Comparison of ENCODE assay signal across 8 mouse cellular contexts in the genomic region with DNA sequence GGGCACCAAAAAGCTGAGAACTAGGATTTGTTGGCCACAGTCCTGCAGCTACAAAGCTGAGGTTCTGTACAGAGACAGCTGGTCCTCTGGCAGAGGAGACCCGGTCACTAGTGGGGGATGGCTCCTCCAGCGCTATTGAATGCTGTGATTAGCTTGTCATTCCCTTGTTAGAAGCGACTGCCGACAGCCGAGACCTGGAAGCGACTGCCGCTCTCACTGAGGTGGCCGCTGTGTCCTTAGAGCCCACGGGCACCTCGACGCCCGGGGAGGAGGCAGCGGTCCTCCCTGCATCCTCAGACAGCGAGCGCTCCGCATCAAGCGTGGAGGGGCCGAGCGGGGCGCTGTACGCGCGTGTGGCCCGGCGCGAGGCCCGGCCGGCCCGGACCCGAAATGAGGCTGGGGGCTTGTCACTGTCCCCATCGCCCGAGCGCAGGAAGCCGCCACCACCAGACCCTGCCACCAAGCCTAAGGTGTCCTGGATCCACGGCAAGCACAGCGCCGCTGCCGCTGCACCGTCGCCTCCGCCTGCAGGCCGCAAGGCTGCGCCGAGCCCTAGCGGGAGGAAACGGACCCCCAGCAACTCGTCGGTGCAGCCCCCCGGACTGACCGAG. TPM values are rescaled to one million over a fixed set of nuclear protein-coding genes. Genes with fewer than 3 reads are reported as not detected.
DNase-seq lines count a peak whose midpoint lies in the region; ATAC-seq lines count a peak whose summit lies in the region.

No protein-coding gene starts in this region.

- no peak for DNase-seq in heart, adult 9 months (ENCODE audit: low spot score in 2 of 2)
- DNase-seq in cerebellum, postnatal 36 days, result peak; percentile 38 to 50
- DNase-seq in hindbrain, embryonic 14.5 days (ENCODE audit: low spot score), result peak; percentile 36
- DNase-seq in lung, postnatal 4 days, result peak; percentile 38 to 73
- DNase-seq in spleen, postnatal 36 days (ENCODE audit: low spot score in 2 of 2), result no peak
- no peak for DNase-seq in urinary bladder, adult 18-20 months (ENCODE audit: low spot score in 2 of 2)

- no peak for ATAC-seq in heart, embryonic 11.5 days (replicated peaks; ENCODE audit: insufficient number of reproducible peaks, low FRiP score, low TSS enrichment)
- peak; percentile 1 for ATAC-seq in CD4-positive, CD25-positive, alpha-beta regulatory T cell, adult 4 months
- peak; percentile 25 for ATAC-seq in hindbrain, embryonic 14.5 days (ENCODE audit: low FRiP score)

- peaks cover 57% of the 10 kb centered on the region for H3K4me1 ChIP-seq in heart, embryonic 11.5 days (ENCODE audit: control insufficient read depth, insufficient read depth, low read length)
- peaks cover 47% of the 10 kb centered on the region for H3K4me1 ChIP-seq in hindbrain, embryonic 14.5 days (replicated peaks; ENCODE audit: control insufficient read depth, insufficient read depth, low read length)

- no peaks in the 10 kb centered on the region for H3K36me3 ChIP-seq in heart, embryonic 11.5 days (ENCODE audit: control insufficient read depth, insufficient read depth, low read length)
- H3K36me3 ChIP-seq in hindbrain, embryonic 14.5 days (replicated peaks; ENCODE audit: control insufficient read depth, insufficient read depth), result no peaks in the 10 kb centered on the region

- WGBS in heart, embryonic 11.5 days (ENCODE audit: insufficient replicate concordance), result 7% methylated on average over 47 of the region's 50 CpGs
- WGBS in hindbrain, embryonic 14.5 days, result 3% methylated on average over 48 of the region's 50 CpGs

- H3K9ac ChIP-seq in heart, embryonic 11.5 days (ENCODE audit: low read depth, low read length), result peak overlapping the region; percentile 79
- H3K9ac ChIP-seq in hindbrain, embryonic 14.5 days, result peak overlapping the region; percentile 92

- H3K9me3 ChIP-seq in heart, embryonic 11.5 days (replicated peaks; ENCODE audit: control insufficient read depth, low read length), result no peaks in the 10 kb centered on the region
- no peaks in the 10 kb centered on the region for H3K9me3 ChIP-seq in hindbrain, embryonic 14.5 days (ENCODE audit: control insufficient read depth, low read length)

- H3K4me3 ChIP-seq in heart, embryonic 11.5 days (ENCODE audit: low read depth, low read length), result peak overlapping the region; percentile 49
- peak overlapping the region; percentile 67 for H3K4me3 ChIP-seq in hindbrain, embryonic 14.5 days (replicated peaks; ENCODE audit: low read length)

- H3K27ac ChIP-seq in heart, embryonic 11.5 days (ENCODE audit: low read depth, low read length), result no peak overlapping the region; the same call in 1 of the 2 replicates
- peak overlapping the region; percentile 81 for H3K27ac ChIP-seq in hindbrain, embryonic 14.5 days

- peak overlapping the region; percentile 94 for H3K4me2 ChIP-seq in heart, embryonic 11.5 days
- H3K4me2 ChIP-seq in hindbrain, embryonic 14.5 days (replicated peaks), result peak overlapping the region; percentile 98

- peaks cover 60% of the 10 kb centered on the region for H3K27me3 ChIP-seq in heart, embryonic 11.5 days (ENCODE audit: control insufficient read depth, insufficient read depth, low read length)
- peaks cover 51% of the 10 kb centered on the region for H3K27me3 ChIP-seq in hindbrain, embryonic 14.5 days (ENCODE audit: control insufficient read depth, insufficient read depth, low read length)

RNA-seq across cellular contexts. Expression of a gene that starts 9.6 kb away (rescaled TPM):
- 7.2 and 9.6 TPM in 2 replicates for polyA plus RNA-seq in heart, embryonic 11.5 days (2014; fragmentation: Nextera tagmentation; extraction: Ambion mirVana)
- polyA plus RNA-seq in CD4-positive, CD25-positive, alpha-beta regulatory T cell, adult 4 months (2017; shearing (Covaris generic)), result not detected
- polyA plus RNA-seq in hindbrain, embryonic 14.5 days (2014; fragmentation: Nextera tagmentation; extraction: Ambion mirVana), result 2.9 and 3.4 TPM in 2 replicates

RNA-seq across cellular contexts. Expression of a gene that starts 26.2 kb away (rescaled TPM):
- 0.13 TPM in 1 of 2 replicates, not detected in the other for polyA plus RNA-seq in heart, embryonic 11.5 days (2014; fragmentation: Nextera tagmentation; extraction: Ambion mirVana)
- not detected for polyA plus RNA-seq in CD4-positive, CD25-positive, alpha-beta regulatory T cell, adult 4 months (2017; shearing (Covaris generic))
- polyA plus RNA-seq in hindbrain, embryonic 14.5 days (2014; fragmentation: Nextera tagmentation; extraction: Ambion mirVana), result 6.0 and 6.1 TPM in 2 replicates

RNA-seq across cellular contexts. Expression of a gene that starts 31.5 kb away (rescaled TPM):
- 1.0 and 1.9 TPM in 2 replicates for polyA plus RNA-seq in heart, embryonic 11.5 days (2014; fragmentation: Nextera tagmentation; extraction: Ambion mirVana)
- 1 to 10 TPM; 4.1 to 5.2 TPM for polyA plus RNA-seq in CD4-positive, CD25-positive, alpha-beta regulatory T cell, adult 4 months (2017; shearing (Covaris generic))
- polyA plus RNA-seq in hindbrain, embryonic 14.5 days (2014; fragmentation: Nextera tagmentation; extraction: Ambion mirVana), result 2.5 and 3.4 TPM in 2 replicates

RNA-seq across cellular contexts. Expression of a gene that starts 47.3 kb away (rescaled TPM):
- polyA plus RNA-seq in heart, embryonic 11.5 days (2014; fragmentation: Nextera tagmentation; extraction: Ambion mirVana), result 43.2 and 44.1 TPM in 2 replicates
- polyA plus RNA-seq in CD4-positive, CD25-positive, alpha-beta regulatory T cell, adult 4 months (2017; shearing (Covaris generic)), result 10 to 100 TPM; 15.6 to 30.9 TPM
- 82.1 and 96.0 TPM in 2 replicates for polyA plus RNA-seq in hindbrain, embryonic 14.5 days (2014; fragmentation: Nextera tagmentation; extraction: Ambion mirVana)

Comparison
In these comparisons a context has a peak if more than half of its experiments do, and no peak if none do; other contexts are left out.
1. DNase-seq: peak in cerebellum, postnatal 36 days (2 of 2), hindbrain, embryonic 14.5 days (single experiment) and lung, postnatal 4 days (2 of 2); none in heart, adult 9 months (0 of 2), spleen, postnatal 36 days (0 of 2) and urinary bladder, adult 18-20 months (0 of 2).